Mouse (Mus musculus) C2C12 (cell line): ENCODE results near the gene P4htm. TPM values are rescaled to one million over a fixed set of nuclear protein-coding genes. Genes with fewer than 3 reads are reported as not detected.

Experiments
- H3K27me3 ChIP-seq: one replicate; pipeline ENCODE4 v1.6.1; 2011; ENCODE audit not compliant: control insufficient read depth, insufficient read depth, insufficient read length
- H3K36me3 ChIP-seq: one replicate; pipeline ENCODE4 v1.6.1; 2011; ENCODE audit not compliant: control insufficient read depth, insufficient read depth
- H3K4me3 ChIP-seq: one replicate; pipeline ENCODE4 v1.5.1; 2011; ENCODE audit warnings: mild to moderate bottlenecking, control low read depth; ENCODE audit not compliant: poor library complexity, insufficient read depth, severe bottlenecking
- H3K79me2 ChIP-seq: one replicate; pipeline ENCODE4 v1.6.1; 2011; ENCODE audit not compliant: control insufficient read depth, insufficient read depth
- H3K79me3 ChIP-seq: one replicate; pipeline ENCODE4 v1.6.1; 2011; ENCODE audit warnings: low read depth, control low read depth
- H3ac ChIP-seq: one replicate; pipeline ENCODE3; 2011; ENCODE audit warnings: low read depth; ENCODE audit not compliant: control insufficient read depth, insufficient read length
- CEBPB ChIP-seq: IDR thresholded peaks from one replicate; pipeline ENCODE4 v1.6.1; 2011; ENCODE audit warnings: low read depth, mild to moderate bottlenecking, control low read depth, moderate library complexity
- CTCF ChIP-seq: IDR thresholded peaks from one replicate; pipeline ENCODE4 v1.5.1; 2011; ENCODE audit not compliant: control insufficient read depth, insufficient read depth, insufficient read length
- FOSL1 ChIP-seq: IDR thresholded peaks from one replicate; pipeline ENCODE4 v1.8.0; 2011; ENCODE audit warnings: mild to moderate bottlenecking, low read length; ENCODE audit not compliant: poor library complexity, insufficient read depth, severe bottlenecking
- MAX ChIP-seq: IDR thresholded peaks from one replicate; pipeline ENCODE4 v1.6.1; 2011; ENCODE audit warnings: mild to moderate bottlenecking, control low read depth
- MYOD1 ChIP-seq: IDR thresholded peaks from one replicate; pipeline ENCODE4 v1.6.1; 2011; ENCODE audit warnings: low read depth; ENCODE audit not compliant: control insufficient read depth, insufficient read length
- MYOG ChIP-seq: IDR thresholded peaks from one replicate; pipeline ENCODE4 v1.6.1; 2011; ENCODE audit not compliant: control insufficient read depth, insufficient read length; ENCODE audit errors: extremely low read depth
- USF1 ChIP-seq: IDR thresholded peaks from one replicate; pipeline ENCODE4 v1.6.1; 2011; ENCODE audit warnings: low read depth, mild to moderate bottlenecking, control low read depth, moderate library complexity
- polyA plus RNA-seq: library from polyadenylated mRNA; unstranded; fragments of >200 nt; fragmentation: generic; extraction: Trizol; gene quantifications from one replicate; pipeline ENCODE4 v1.2.1, GENCODE M21; 2012; ENCODE audit warnings: missing spikeins

Gene P4htm
- polyA plus RNA-seq, 1 experiment, result 1.3 TPM

DNA sequence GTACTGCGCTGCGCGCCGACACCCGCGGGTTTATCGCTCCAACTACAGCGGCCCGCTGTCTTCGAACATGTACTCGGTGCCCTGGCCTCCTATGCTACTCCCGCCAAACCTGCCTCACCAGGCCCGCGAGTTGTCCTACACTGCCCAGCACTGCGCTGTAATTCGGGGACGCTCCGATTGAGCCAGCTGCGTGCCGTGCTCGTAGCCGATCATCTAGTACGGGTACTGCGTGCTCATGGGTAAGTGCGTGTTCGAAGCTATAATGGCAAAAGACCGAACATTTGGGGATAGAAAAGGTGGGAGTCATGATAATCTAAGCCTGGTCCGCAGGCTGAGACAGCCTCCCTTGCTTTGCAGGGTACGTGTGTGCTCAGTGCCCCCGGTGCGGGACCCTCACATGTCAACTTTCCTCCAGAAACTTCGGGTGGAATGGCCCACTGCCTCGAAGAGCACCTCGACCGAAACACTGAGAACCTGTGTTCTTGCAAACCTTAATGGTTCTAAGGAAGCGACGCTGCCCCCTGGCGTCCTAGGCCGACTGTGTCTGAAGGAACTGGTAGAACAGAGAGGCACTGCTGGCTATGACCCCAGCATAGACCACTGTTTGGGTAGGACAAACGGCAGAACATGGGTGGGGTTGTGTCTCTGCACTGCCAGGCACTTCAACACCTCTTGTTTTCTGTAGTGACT, 27.1 kb downstream of the P4htm start:
- TF ChIP-seq MAX, result no peak
- peak; percentile 50 for TF ChIP-seq CTCF
- no peak for TF ChIP-seq MYOD1
- Histone ChIP-seq H3K27me3 (no peaks in the 10 kb centered on the region), H3K4me3 (peak overlapping the region; percentile 49), H3K79me3 (peaks cover 5% of the 10 kb centered on the region), H3ac (peak overlapping the region; percentile 73), H3K79me2 (peaks cover 11% of the 10 kb centered on the region), H3K36me3 (peaks cover 17% of the 10 kb centered on the region)

GRCm38 (mm10) chr9:108569381-108570206, 27.9 kb downstream of the P4htm start, which contains the start of gene Dalrd3:
TSS of gene Dalrd3 (plus strand) at chr9:108569886.
- Histone ChIP-seq H3K27me3 (no peaks in the 10 kb centered on the region), H3K79me3 (peaks cover 5% of the 10 kb centered on the region), H3K79me2 (peaks cover 11% of the 10 kb centered on the region), H3K4me3 (peak within 1 kb of the TSS; percentile 49), H3K36me3 (peaks cover 24% of the 10 kb centered on the region), H3ac (peak within 1 kb of the TSS; percentile 73)
- TF ChIP-seq CEBPB, result no peak
- TF ChIP-seq MAX, result peak; percentile 59

GRCm38 (mm10) chr9:108568511-108568921, 29.0 kb downstream of the P4htm start:
- no peak for TF ChIP-seq MYOG
- no peak for TF ChIP-seq FOSL1
- TF ChIP-seq MAX, result no peak
- no peak for TF ChIP-seq USF1
- TF ChIP-seq CTCF, result no peak
- TF ChIP-seq MYOD1, result no peak
- TF ChIP-seq CEBPB, result no peak
- H3ac ChIP-seq, result no peak overlapping the region
- peaks cover 11% of the 10 kb centered on the region for H3K79me2 ChIP-seq
- no peak overlapping the region for H3K4me3 ChIP-seq
- peaks cover 34% of the 10 kb centered on the region for H3K36me3 ChIP-seq
- H3K79me3 ChIP-seq, result peaks cover 5% of the 10 kb centered on the region
- H3K27me3 ChIP-seq, result no peaks in the 10 kb centered on the region

- peak overlapping the region; percentile 41 for H3K4me3 ChIP-seq
- H3K27me3 ChIP-seq, result no peaks in the 10 kb centered on the region
- peak overlapping the region; percentile 78 for H3ac ChIP-seq
- H3K36me3 ChIP-seq, result peaks cover 33% of the 10 kb centered on the region
- peaks cover 11% of the 10 kb centered on the region for H3K79me2 ChIP-seq
- peaks cover 5% of the 10 kb centered on the region for H3K79me3 ChIP-seq
- TF ChIP-seq CTCF, result no peak
- TF ChIP-seq MAX, result no peak
- no peak for TF ChIP-seq FOSL1
- no peak for TF ChIP-seq CEBPB
- no peak for TF ChIP-seq USF1
- no peak for TF ChIP-seq MYOD1
- no peak for TF ChIP-seq MYOG
These were observed 29.5 kb downstream of the P4htm start for GRCm38 (mm10) chr9:108567931-108568419.

DNA sequence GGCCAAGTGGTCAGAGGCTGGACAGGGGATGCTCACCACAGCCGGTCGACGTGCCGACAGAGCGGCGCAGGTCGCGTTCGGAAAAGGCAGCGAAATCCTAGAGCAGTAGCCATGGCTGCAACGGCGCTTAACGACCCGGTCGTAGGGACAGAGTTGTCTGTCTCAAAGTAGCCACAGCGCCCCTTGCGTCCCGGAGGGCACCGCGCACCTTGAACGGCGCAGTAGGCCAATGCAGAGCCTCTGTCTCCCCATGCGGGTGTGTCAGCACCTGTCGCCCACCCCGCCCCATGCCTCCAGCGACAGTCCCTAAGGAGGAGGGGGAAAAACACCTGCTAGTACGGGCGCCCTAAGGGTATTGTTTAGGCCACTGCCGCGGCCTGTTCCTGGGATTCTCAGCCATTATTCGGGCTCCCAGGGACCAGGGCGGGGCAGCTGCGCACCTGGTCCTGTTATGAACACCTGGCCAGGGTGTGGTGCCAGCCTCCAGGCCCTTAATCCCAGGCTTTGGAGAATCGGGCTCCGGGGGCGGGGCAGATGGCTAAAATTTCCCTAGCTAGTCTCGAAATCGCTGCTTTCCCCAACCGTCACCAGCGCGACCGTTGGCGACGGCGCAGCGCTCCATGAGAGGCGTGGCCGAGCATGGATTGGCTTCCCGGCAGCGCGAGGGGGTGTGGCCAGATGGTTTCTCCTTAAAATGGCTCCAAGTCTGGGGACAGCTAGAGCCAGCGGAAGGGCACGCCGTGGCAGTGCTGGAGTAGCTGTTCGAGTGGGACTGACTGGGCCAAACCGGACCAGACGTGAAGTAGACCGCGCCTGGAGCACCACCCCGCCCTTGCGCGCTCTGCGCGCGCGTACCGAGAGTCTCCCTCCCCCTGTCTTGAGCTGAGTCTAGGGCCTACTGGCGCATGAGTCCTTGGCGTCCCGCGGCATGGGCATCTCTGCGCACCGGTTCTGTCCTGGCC, 30.4 kb downstream of the P4htm start, which contains the start of gene Ndufaf3:
Gene Ndufaf3, minus strand, starts transcription at position 620 of the 962 bp plus-strand sequence.
- H3K27me3 ChIP-seq, result no peaks in the 10 kb centered on the region
- peaks cover 40% of the 10 kb centered on the region for H3K36me3 ChIP-seq
- peak within 1 kb of the TSS; percentile 41 for H3K4me3 ChIP-seq
- peak within 1 kb of the TSS; percentile 78 for H3ac ChIP-seq
- H3K79me3 ChIP-seq, result peaks cover 8% of the 10 kb centered on the region
- TF ChIP-seq FOSL1, result no peak
- peak; percentile 34 for TF ChIP-seq MYOD1
- TF ChIP-seq MYOG, result no peak
- TF ChIP-seq MAX, result peak; percentile 36
- no peak for TF ChIP-seq CEBPB
- no peak for TF ChIP-seq USF1
- TF ChIP-seq CTCF, result peak; percentile 95
- H3K79me2 ChIP-seq, result peaks cover 19% of the 10 kb centered on the region
